Mouse (Mus musculus): Measurements from ENCODE around the gene Gm29776. TPM values are rescaled to one million over a fixed set of nuclear protein-coding genes. Genes with fewer than 3 reads are reported as not detected.
A peak's percentile ranks its signal among the peaks of the same experiment; 100 is the strongest.

Gene Gm29776
- total and polyA plus RNA-seq, 2 experiments from 2014 or later = 0.31 TPM; not detected in 1

- TF ChIP-seq CTCF (IDR thresholded peaks at IDR 0.05) = no peak
- H3K4me3 ChIP-seq (ENCODE audit: low read depth, low read length) = no peak overlapping the region
- H3K4me1 ChIP-seq (ENCODE audit: insufficient read depth, low read length) = no peaks in the 10 kb centered on the region
- WGBS = 88% methylated on average over 16 of the region's 16 CpGs
- H3K27me3 ChIP-seq (ENCODE audit: insufficient read depth, low read length) = no peaks in the 10 kb centered on the region
- H3K4me2 ChIP-seq (ENCODE audit: low read depth, low read length, poor library complexity, severe bottlenecking) = no peak overlapping the region
- peaks cover 41% of the 10 kb centered on the region for H3K36me3 ChIP-seq (ENCODE audit: insufficient read depth, low read length)
- ATAC-seq (ENCODE audit: low FRiP score) (no peak), DNase-seq (ENCODE audit: low spot score) (no peak)
- no peak overlapping the region for H3K9ac ChIP-seq (replicated peaks; ENCODE audit: low read length, poor library complexity, severe bottlenecking)
- H3K27ac ChIP-seq (ENCODE audit: low read depth, low read length) = no peak overlapping the region
- H3K9me3 ChIP-seq (ENCODE audit: low read length) = no peaks in the 10 kb centered on the region
Measured at GRCm38 (mm10) chr14:54678657-54679304, 19.9 kb downstream of the Gm29776 start.

- no peaks in the 10 kb centered on the region for H3K27me3 ChIP-seq (ENCODE audit: insufficient read depth, low read length)
- ATAC-seq (ENCODE audit: low FRiP score) (no peak), DNase-seq (ENCODE audit: low spot score) (no peak)
- H3K27ac ChIP-seq (ENCODE audit: low read depth, low read length) = no peak overlapping the region
- no peaks in the 10 kb centered on the region for H3K4me1 ChIP-seq (ENCODE audit: insufficient read depth, low read length)
- TF ChIP-seq CTCF (IDR thresholded peaks at IDR 0.05) = no peak
- no peak overlapping the region for H3K9ac ChIP-seq (replicated peaks; ENCODE audit: low read length, poor library complexity, severe bottlenecking)
- H3K36me3 ChIP-seq (ENCODE audit: insufficient read depth, low read length) = peaks cover 41% of the 10 kb centered on the region
- WGBS = 85% methylated on average over 5 of the region's 5 CpGs
- H3K4me2 ChIP-seq (ENCODE audit: low read depth, low read length, poor library complexity, severe bottlenecking) = no peak overlapping the region
- H3K4me3 ChIP-seq (ENCODE audit: low read depth, low read length) = no peak overlapping the region
- H3K9me3 ChIP-seq (ENCODE audit: low read length) = no peaks in the 10 kb centered on the region
Measured at GRCm38 (mm10) chr14:54676290-54676689, 22.3 kb downstream of the Gm29776 start.

DNA sequence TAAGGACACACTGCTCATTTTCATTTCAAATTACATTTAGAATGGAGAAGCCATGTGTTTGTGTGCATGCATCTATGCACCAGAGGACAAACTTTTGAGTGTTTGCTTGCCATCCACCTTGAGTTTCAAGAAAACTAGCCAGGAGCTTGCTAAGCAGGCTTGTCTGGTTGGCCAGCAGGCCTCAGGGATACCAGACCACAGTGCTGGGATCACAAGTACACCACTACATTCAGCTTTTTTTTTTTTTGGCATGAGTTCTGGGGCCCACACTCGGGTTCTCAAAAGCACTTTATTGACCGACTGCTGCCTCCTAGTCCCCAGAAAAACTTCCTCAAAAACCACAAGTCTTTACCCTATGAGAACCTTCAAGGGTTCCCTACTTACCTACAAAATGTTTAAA lies 24.3 kb downstream of the Gm29776 start:
- TF ChIP-seq CTCF (IDR thresholded peaks at IDR 0.05) = no peak
- Histone ChIP-seq H3K9ac (replicated peaks; ENCODE audit: low read length, poor library complexity, severe bottlenecking) (no peak overlapping the region), H3K9me3 (ENCODE audit: low read length) (no peaks in the 10 kb centered on the region), H3K36me3 (ENCODE audit: insufficient read depth, low read length) (peaks cover 36% of the 10 kb centered on the region), H3K4me1 (ENCODE audit: insufficient read depth, low read length) (no peaks in the 10 kb centered on the region), H3K4me2 (ENCODE audit: low read depth, low read length, poor library complexity, severe bottlenecking) (no peak overlapping the region), H3K4me3 (ENCODE audit: low read depth, low read length) (no peak overlapping the region), H3K27ac (ENCODE audit: low read depth, low read length) (no peak overlapping the region), H3K27me3 (ENCODE audit: insufficient read depth, low read length) (no peaks in the 10 kb centered on the region)
- DNase-seq (ENCODE audit: low spot score) (no peak), ATAC-seq (ENCODE audit: low FRiP score) (no peak)
- 82% methylated on average over 2 of the region's 2 CpGs for WGBS

GRCm38 (mm10) chr14:54669381-54669780 lies 29.3 kb downstream of the Gm29776 start:
- H3K9me3 ChIP-seq (ENCODE audit: low read length) = no peaks in the 10 kb centered on the region
- 75% methylated on average over 4 of the region's 4 CpGs for WGBS
- no peaks in the 10 kb centered on the region for H3K27me3 ChIP-seq (ENCODE audit: insufficient read depth, low read length)
- H3K36me3 ChIP-seq (ENCODE audit: insufficient read depth, low read length) = peaks cover 35% of the 10 kb centered on the region
- no peaks in the 10 kb centered on the region for H3K4me1 ChIP-seq (ENCODE audit: insufficient read depth, low read length)
- ATAC-seq (ENCODE audit: low FRiP score) (no peak), DNase-seq (ENCODE audit: low spot score) (no peak)
- H3K9ac ChIP-seq (replicated peaks; ENCODE audit: low read length, poor library complexity, severe bottlenecking) = no peak overlapping the region
- peak; percentile 68 for TF ChIP-seq CTCF (IDR thresholded peaks at IDR 0.05)
- H3K4me2 ChIP-seq (ENCODE audit: low read depth, low read length, poor library complexity, severe bottlenecking) = no peak overlapping the region
- H3K4me3 ChIP-seq (ENCODE audit: low read depth, low read length) = no peak overlapping the region
- no peak overlapping the region for H3K27ac ChIP-seq (ENCODE audit: low read depth, low read length)

- Histone ChIP-seq H3K9ac (replicated peaks; ENCODE audit: low read length, poor library complexity, severe bottlenecking) (no peak overlapping the region), H3K4me2 (ENCODE audit: low read depth, low read length, poor library complexity, severe bottlenecking) (no peak overlapping the region), H3K27me3 (ENCODE audit: insufficient read depth, low read length) (no peaks in the 10 kb centered on the region), H3K36me3 (ENCODE audit: insufficient read depth, low read length) (peaks cover 55% of the 10 kb centered on the region), H3K27ac (ENCODE audit: low read depth, low read length) (no peak overlapping the region), H3K9me3 (ENCODE audit: low read length) (no peaks in the 10 kb centered on the region), H3K4me1 (ENCODE audit: insufficient read depth, low read length) (no peaks in the 10 kb centered on the region), H3K4me3 (ENCODE audit: low read depth, low read length) (no peak overlapping the region)
- DNase-seq (ENCODE audit: low spot score) = no peak
- 94% methylated on average over 10 of the region's 10 CpGs for WGBS
- ATAC-seq (ENCODE audit: low FRiP score) = no peak
- no peak for TF ChIP-seq CTCF (IDR thresholded peaks at IDR 0.05)
Measured at GRCm38 (mm10) chr14:54664477-54665222, 34.0 kb downstream of the Gm29776 start.

DNA sequence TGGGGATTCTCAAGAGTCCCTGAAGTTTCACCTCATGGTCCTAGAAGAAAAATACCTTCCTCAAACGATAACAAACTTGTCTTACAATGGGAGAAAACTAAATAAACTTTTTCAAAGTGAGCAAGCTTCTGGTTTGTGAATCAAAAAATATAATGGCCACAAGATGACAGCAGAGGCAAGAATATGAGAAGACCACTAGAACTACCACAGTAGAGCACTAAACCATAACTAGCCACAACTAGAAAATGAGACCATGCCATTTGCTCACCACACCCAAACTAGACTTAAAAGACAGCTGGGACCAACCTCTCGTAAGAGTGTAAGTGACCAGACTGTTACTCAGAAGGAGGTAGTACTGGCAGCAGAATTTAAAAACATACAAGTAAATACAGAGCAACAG lies 38.6 kb downstream of the Gm29776 start:
- Histone ChIP-seq H3K4me1 (ENCODE audit: insufficient read depth, low read length) (no peaks in the 10 kb centered on the region), H3K9me3 (ENCODE audit: low read length) (no peaks in the 10 kb centered on the region), H3K4me2 (ENCODE audit: low read depth, low read length, poor library complexity, severe bottlenecking) (no peak overlapping the region), H3K36me3 (ENCODE audit: insufficient read depth, low read length) (peaks cover 59% of the 10 kb centered on the region), H3K9ac (replicated peaks; ENCODE audit: low read length, poor library complexity, severe bottlenecking) (no peak overlapping the region), H3K27ac (ENCODE audit: low read depth, low read length) (no peak overlapping the region), H3K27me3 (ENCODE audit: insufficient read depth, low read length) (no peaks in the 10 kb centered on the region), H3K4me3 (ENCODE audit: low read depth, low read length) (no peak overlapping the region)
- ATAC-seq (ENCODE audit: low FRiP score) (no peak), DNase-seq (ENCODE audit: low spot score) (no peak)
- 0 out of 2 replicates have a peak, but pooled peaks have one; percentile 5 for TF ChIP-seq CTCF (IDR thresholded peaks at IDR 0.05)
- 89% methylated on average over 2 of the region's 2 CpGs for WGBS
